Mouse (Mus musculus) CH12.LX (cell line): Measurements from ENCODE around the gene Zdhhc4. TPM values are rescaled to one million over a fixed set of nuclear protein-coding genes. Genes with fewer than 3 reads are reported as not detected.
A peak's percentile ranks its signal among the peaks of the same experiment; 100 is the strongest.

Source experiments
- DNase-seq: peaks from one replicate; pipeline ENCODE4 v3.0.0-alpha.2; 2013; ENCODE audit errors: extremely low read depth
- H3K27ac ChIP-seq: 2 replicates; pipeline ENCODE4 v1.5.1; 2012; ENCODE audit warnings: low read depth, mild to moderate bottlenecking, control low read depth, moderate library complexity; ENCODE audit not compliant: insufficient read depth
- H3K27me3 ChIP-seq: replicated peaks from 2 replicates; pipeline ENCODE3; 2012; ENCODE audit warnings: inconsistent platforms
- H3K36me3 ChIP-seq, 2 experiments: replicated peaks in 1 of 2; 2 replicates each; pipeline versions ENCODE3 to v1.6.1; 2012; ENCODE audit warnings: inconsistent platforms in 1 of 2, low read length in 1 of 2, mild to moderate bottlenecking in 1 of 2, mixed read lengths in 1 of 2, moderate library complexity in 1 of 2; ENCODE audit not compliant: control insufficient read depth in 1 of 2, insufficient read depth in 1 of 2
- H3K4me1 ChIP-seq, 2 experiments: 2 replicates each; pipeline ENCODE4 v1.6.1; 2012; ENCODE audit warnings: inconsistent platforms in 1 of 2, moderate library complexity in 1 of 2; ENCODE audit not compliant: insufficient read depth in 2 of 2, control insufficient read depth in 1 of 2
- H3K4me2 ChIP-seq: 2 replicates; pipeline ENCODE4 v1.6.1; 2012; ENCODE audit warnings: low read depth, mild to moderate bottlenecking, control low read depth; ENCODE audit not compliant: poor library complexity, insufficient read depth, severe bottlenecking
- H3K4me3 ChIP-seq, 3 experiments: fragments of 150-350 bp in 1 of 3; sonication (generic) in 1 of 3; replicated peaks in 1 of 3; 2 replicates each; pipeline versions ENCODE3 to v1.5.1; 2011 to 2012; ENCODE audit warnings: low read depth in 2 of 3, low read length in 2 of 3, mild to moderate bottlenecking in 2 of 3, moderate library complexity in 2 of 3, control low read depth in 1 of 3, improper control_type of control experiment in 1 of 3, inconsistent platforms in 1 of 3, mixed read lengths in 1 of 3; ENCODE audit not compliant: poor library complexity in 1 of 3
- H3K79me2 ChIP-seq: replicated peaks from 2 replicates; pipeline ENCODE4 v1.6.1; 2012; ENCODE audit warnings: mild to moderate bottlenecking, moderate library complexity; ENCODE audit not compliant: control insufficient read depth, poor library complexity, insufficient read depth, severe bottlenecking; ENCODE audit errors: extremely low read depth
- H3K9ac ChIP-seq: 2 replicates; pipeline ENCODE4 v1.6.1; 2012; ENCODE audit warnings: low read depth, mild to moderate bottlenecking, control low read depth, moderate library complexity; ENCODE audit not compliant: insufficient read depth
- H3K9me3 ChIP-seq: replicated peaks from 2 replicates; pipeline ENCODE3; 2012; ENCODE audit warnings: low read length, inconsistent platforms, mixed read lengths
- BHLHE40 ChIP-seq: IDR thresholded peaks from 2 replicates; pipeline ENCODE4 v1.6.1; 2011; ENCODE audit warnings: mild to moderate bottlenecking, low read depth, low read length, improper control_type of control experiment
- CHD1 ChIP-seq: IDR thresholded peaks from 2 replicates; pipeline ENCODE4 v1.6.1; 2012; ENCODE audit warnings: low read depth, low read length, improper control_type of control experiment, inconsistent platforms
- CHD2 ChIP-seq: IDR thresholded peaks from 2 replicates; pipeline ENCODE4 v1.6.1; 2011; ENCODE audit warnings: low read length, improper control_type of control experiment
- CTCF ChIP-seq, 2 experiments: IDR thresholded peaks in 1 of 2; conservative IDR thresholded peaks in 1 of 2; 2 replicates each; pipeline ENCODE4 v1.5.1; 2011 to 2012; ENCODE audit warnings: low read depth in 2 of 2, low read length in 2 of 2, improper control_type of control experiment in 1 of 2, inconsistent platforms in 1 of 2, mild to moderate bottlenecking in 1 of 2, moderate library complexity in 1 of 2
- E2F4 ChIP-seq: IDR thresholded peaks from 2 replicates; pipeline ENCODE4 v1.6.1; 2011; ENCODE audit warnings: low read depth, low read length, improper control_type of control experiment; ENCODE audit not compliant: insufficient replicate concordance
- ETS1 ChIP-seq: conservative IDR thresholded peaks from 2 replicates; pipeline ENCODE4 v1.6.1; 2012; ENCODE audit warnings: low read depth, mild to moderate bottlenecking, inconsistent platforms, low read length, improper control_type of control experiment, moderate library complexity
- MAX ChIP-seq: IDR thresholded peaks from 2 replicates; pipeline ENCODE4 v1.6.1; 2011; ENCODE audit warnings: low read length, improper control_type of control experiment
- MYC ChIP-seq: IDR thresholded peaks from 2 replicates; pipeline ENCODE4 v1.6.1; 2011; ENCODE audit warnings: low read depth, mild to moderate bottlenecking, improper control_type of control experiment, low read length
- POLR2AphosphoS2 ChIP-seq: IDR thresholded peaks from 2 replicates; pipeline ENCODE4 v1.6.1; 2011; ENCODE audit warnings: low read depth, low read length, improper control_type of control experiment
- RAD21 ChIP-seq: IDR thresholded peaks from 2 replicates; pipeline ENCODE4 v1.6.1; 2011; ENCODE audit warnings: low read depth, mild to moderate bottlenecking, low read length, improper control_type of control experiment, moderate library complexity
- SIN3A ChIP-seq: IDR thresholded peaks from 2 replicates; pipeline ENCODE4 v1.6.1; 2012; ENCODE audit warnings: low read length, improper control_type of control experiment, inconsistent platforms
- SMC3 ChIP-seq: IDR thresholded peaks from 2 replicates; pipeline ENCODE4 v1.6.1; 2011; ENCODE audit warnings: low read depth, low read length, improper control_type of control experiment
- TBP ChIP-seq: conservative IDR thresholded peaks from 2 replicates; pipeline ENCODE4 v1.6.1; 2011; ENCODE audit warnings: low read depth, low read length, improper control_type of control experiment
- TCF12 ChIP-seq: IDR thresholded peaks from 2 replicates; pipeline ENCODE4 v1.6.1; 2014; ENCODE audit warnings: low read depth, mild to moderate bottlenecking, inconsistent platforms, low read length, improper control_type of control experiment
- USF2 ChIP-seq: conservative IDR thresholded peaks from 2 replicates; pipeline ENCODE4 v1.6.1; 2011; ENCODE audit warnings: low read depth, low read length, improper control_type of control experiment
- ZMIZ1 ChIP-seq: IDR thresholded peaks from 2 replicates; pipeline ENCODE4 v1.6.1; 2012; ENCODE audit warnings: low read depth, mild to moderate bottlenecking, inconsistent platforms, low read length, improper control_type of control experiment
- dilution Hi-C: fragments of 300-500 bp; cut with MboI; formaldehyde crosslinking; loops from 2 replicates; pipeline ENCODE4 v1.14.3; 2020; ENCODE audit warnings: low sequenced_read_pairs; ENCODE audit not compliant: extremely low pct_unique_long_range_greater_than_20kb, extremely low pct_ligation_motif_present
- in situ Hi-C: fragments of 300-500 bp; cut with MboI; formaldehyde crosslinking; loops from 3 replicates; pipeline ENCODE4 v1.14.3; 2019; ENCODE audit warnings: low sequenced_read_pairs, low pct_ligation_motif_present, low pct_unique_long_range_greater_than_20kb, mixed read lengths
- polyA plus RNA-seq: library from polyadenylated mRNA; unstranded; fragments of >175 nt; gene quantifications from 2 replicates; pipeline ENCODE4 v1.2.1, GENCODE M21; 2012; ENCODE audit warnings: low read depth; ENCODE audit not compliant: insufficient read length
- total RNA-seq, 2 experiments: library from RNA; depleted of rRNA; stranded (reverse); fragments of 300-350 nt in 1 of 2; fragments of >200 nt in 1 of 2; gene quantifications; 2 replicates each; pipeline ENCODE4 v1.2.3; 2012 to 2014

Zdhhc4 gene
- total and polyA plus RNA-seq, 3 experiments: 16.3 to 51.5 (median 19.9) TPM

DNA sequence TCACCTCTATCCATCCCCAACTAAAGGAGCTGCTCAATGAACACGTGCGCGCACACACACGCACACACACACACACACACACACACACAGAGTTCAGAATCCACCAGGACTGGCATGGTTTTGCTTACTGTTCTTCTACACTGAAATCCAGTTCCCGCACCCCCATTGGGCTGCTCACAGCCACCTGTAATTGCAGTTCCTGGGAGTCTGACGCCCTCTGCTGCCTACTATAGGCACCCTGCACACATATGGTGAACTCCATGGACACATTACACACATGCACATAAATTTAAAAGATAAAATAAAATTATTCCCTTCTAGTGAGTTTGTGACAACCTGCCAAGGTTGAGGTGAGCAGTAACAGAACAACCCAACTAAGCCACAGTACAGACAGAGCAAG lies 44.3 kb downstream of the Zdhhc4 start:
- Histone ChIP-seq H3K9me3 (no peaks in the 10 kb centered on the region), H3K9ac (no peak overlapping the region), H3K4me3 (no peak overlapping the region), H3K27ac (no peak overlapping the region), H3K79me2 (no peaks in the 10 kb centered on the region), H3K36me3 (peaks cover 0 to 20% of the 10 kb centered on the region in 2 experiments), H3K27me3 (no peaks in the 10 kb centered on the region), H3K4me1 (peaks cover 3 to 13% of the 10 kb centered on the region in 2 experiments; a peak in 3 of 4 replicates), H3K4me2 (no peak overlapping the region)
- dilution Hi-C loops (no loop called here), in situ Hi-C loops (loop anchor here (25.0 kb wide), 1 partner anchor 347 kb away; no protein-coding TSS in a partner anchor)
- no peak for DNase-seq
- TF ChIP-seq E2F4: no peak
- no peak for TF ChIP-seq MYC
- no peak for TF ChIP-seq BHLHE40
- peak; percentile 48 for TF ChIP-seq SMC3
- peak; percentile 63 for TF ChIP-seq RAD21
- peak in 1 of 2 experiments; percentile 59; a peak in 2 of 4 replicates for TF ChIP-seq CTCF (conservative IDR thresholded peaks at IDR 0.05 in 1 of 2, IDR thresholded peaks at IDR 0.05 in 1 of 2; ENCODE audit: low read depth in 2 of 2, low read length in 2 of 2)
- no peak for TF ChIP-seq MAX
- no peak for TF ChIP-seq CHD1
- no peak for TF ChIP-seq CHD2
- no peak for TF ChIP-seq ETS1
- no peak for TF ChIP-seq TCF12
- no peak for TF ChIP-seq ZMIZ1
- TF ChIP-seq SIN3A: no peak

DNA sequence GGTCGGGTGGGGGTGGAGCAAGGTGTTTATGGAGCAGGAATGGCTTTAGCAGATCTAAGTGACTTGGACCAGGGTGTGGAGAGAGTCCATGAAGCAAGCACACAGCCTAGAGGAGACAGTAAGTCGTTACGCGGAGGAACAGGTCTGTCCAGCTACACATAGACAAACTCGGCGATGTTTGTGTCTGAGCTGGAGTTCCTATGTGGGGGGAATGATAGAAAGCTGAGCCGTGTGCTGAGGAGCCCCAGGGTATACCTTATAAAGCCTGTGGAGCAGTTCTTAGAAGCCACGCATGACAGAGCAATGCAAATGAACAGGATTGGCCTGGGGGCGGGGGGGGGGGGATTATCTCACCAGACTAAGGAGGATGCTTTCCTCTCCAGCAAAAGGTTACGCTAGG lies 49.8 kb downstream of the Zdhhc4 start:
- Histone ChIP-seq H3K27ac (no peak overlapping the region), H3K4me2 (no peak overlapping the region), H3K36me3 (no peaks in the 10 kb centered on the region), H3K4me1 (peaks cover 9 to 25% of the 10 kb centered on the region in 2 experiments), H3K79me2 (no peaks in the 10 kb centered on the region), H3K4me3 (no peak overlapping the region), H3K9me3 (no peaks in the 10 kb centered on the region)
- DNase-seq: peak; percentile 40
- dilution Hi-C loops (no loop called here), in situ Hi-C loops (loop anchor here (25.0 kb wide), 1 partner anchor 342 kb away; no protein-coding TSS in a partner anchor)
- TF ChIP-seq POLR2AphosphoS2 (no peak), SIN3A (no peak), TBP (no peak), SMC3 (no peak), BHLHE40 (peak; percentile 33; the same call in 1 of the 2 replicates), USF2 (no peak)
- TF ChIP-seq, all 38 proteins: peak for 1
- Histone ChIP-seq H3K27me3 (no peaks in the 10 kb centered on the region), H3K9ac (no peak overlapping the region)
